Mouse (Mus musculus) bone marrow macrophage, adult 2 months (primary cell): Measurements from ENCODE around the gene Fstl5.

ENCODE experiments used
- CTCF ChIP-seq: IDR thresholded peaks from 2 replicates; pipeline ENCODE4 v1.5.1; 2012; ENCODE audit warnings: low read depth, mild to moderate bottlenecking, low read length, moderate library complexity
- POLR2A ChIP-seq: IDR thresholded peaks from 2 replicates; pipeline ENCODE4 v1.6.1; 2012; ENCODE audit warnings: mild to moderate bottlenecking, low read depth, low read length, borderline replicate concordance

- TF ChIP-seq CTCF (no peak), POLR2A (no peak)
Measured at GRCm38 (mm10) chr3:76572478-76572877, 498.4 kb downstream of the Fstl5 start.
